Mouse (Mus musculus) kidney, adult 2 months (tissue): ENCODE data around the gene Abcg2.

Experiments
- CTCF ChIP-seq: fragments of 200-500 bp; conservative IDR thresholded peaks from 2 replicates; pipeline ENCODE4 v1.5.1; 2011; ENCODE audit warnings: low read depth, mild to moderate bottlenecking, control low read depth, low read length, moderate library complexity, mixed read lengths; ENCODE audit not compliant: insufficient read depth, insufficient read length
- POLR2A ChIP-seq: fragments of 200-500 bp; IDR thresholded peaks from one replicate; pipeline ENCODE4 v1.6.1; 2011; ENCODE audit warnings: low read depth, low read length, control low read depth

DNA sequence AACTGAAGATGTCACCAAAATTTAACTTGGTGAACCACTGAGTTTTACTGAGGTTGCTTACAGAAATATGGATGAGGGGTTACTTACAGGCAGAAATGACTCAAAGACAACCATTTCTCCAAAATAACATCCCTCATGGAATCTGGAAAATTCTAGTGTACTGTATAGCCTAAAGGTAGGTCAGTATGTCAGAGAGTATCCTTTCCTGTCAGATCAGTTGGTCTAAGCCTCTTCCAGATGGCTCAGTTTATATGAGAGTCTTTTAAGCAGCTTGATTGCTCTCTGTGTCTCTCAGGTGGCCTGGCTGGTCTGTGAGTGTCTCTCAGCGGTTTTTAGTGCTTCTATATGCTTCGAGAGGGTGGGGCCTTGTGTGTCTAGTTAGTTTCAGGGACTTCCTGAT is 24.1 kb downstream of the Abcg2 start:
- TF ChIP-seq POLR2A (no peak), CTCF (no peak)
